Mouse (Mus musculus): ENCODE measurements around the gene Fgfr2.

- no peak for TF ChIP-seq POLR2A (IDR thresholded peaks at IDR 0.05; ENCODE audit: borderline replicate concordance, extremely low read depth, insufficient read depth, insufficient read length, poor library complexity, severe bottlenecking)
- TF ChIP-seq CTCF (IDR thresholded peaks at IDR 0.05; ENCODE audit: borderline replicate concordance, extremely low read depth, insufficient read depth, insufficient read length), result no peak
These were observed 280.0 kb downstream of the Fgfr2 start for GRCm38 (mm10) chr7:132843152-132843551.

Measured in brain, embryonic 14.5 days (tissue).